Mouse (Mus musculus): ENCODE measurements around the gene Etv5. TPM values are rescaled to one million over a fixed set of nuclear protein-coding genes. Genes with fewer than 3 reads are reported as not detected.
"Not testable (repeated sequence)": the region's sequence is repeated elsewhere in the genome, so short reads cannot be mapped to it uniquely, and the experiment has no call there.

Etv5 gene
- polyA plus RNA-seq, 2 experiments: 35.3 to 39.0 TPM

- WGBS: 93% methylated on average over 7 of the region's 7 CpGs
- no peak for DNase-seq (ENCODE audit: low spot score)
- Histone ChIP-seq H3K27me3 (ENCODE audit: control insufficient read depth, insufficient read depth, low read length) (no peaks in the 10 kb centered on the region), H3K36me3 (ENCODE audit: control insufficient read depth, insufficient read depth, low read length) (no peaks in the 10 kb centered on the region), H3K4me2 (replicated peaks; ENCODE audit: low read depth, low read length, severe bottlenecking) (no peak overlapping the region), H3K27ac (replicated peaks; ENCODE audit: low read depth, low read length) (no peak overlapping the region), H3K4me3 (replicated peaks; ENCODE audit: low read length) (no peak overlapping the region), H3K9me3 (ENCODE audit: control insufficient read depth, low read length) (no peaks in the 10 kb centered on the region), H3K9ac (ENCODE audit: low read depth, low read length, severe bottlenecking) (no peak overlapping the region), H3K4me1 (ENCODE audit: control insufficient read depth, insufficient read depth, low read length) (no peaks in the 10 kb centered on the region)
- ATAC-seq (ENCODE audit: low FRiP score, low read depth): no peak
- no peak for TF ChIP-seq POLR2A (IDR thresholded peaks at IDR 0.05; ENCODE audit: borderline replicate concordance, extremely low read depth, insufficient read depth, insufficient read length)
Observed at GRCm38 (mm10) chr16:22367099-22367498, 72.4 kb downstream of the Etv5 start.

- Histone ChIP-seq H3K4me2 (replicated peaks; ENCODE audit: low read depth, low read length, severe bottlenecking) (no peak overlapping the region), H3K4me1 (ENCODE audit: control insufficient read depth, insufficient read depth, low read length) (no peaks in the 10 kb centered on the region), H3K9me3 (ENCODE audit: control insufficient read depth, low read length) (no peaks in the 10 kb centered on the region), H3K27ac (replicated peaks; ENCODE audit: low read depth, low read length) (no peak overlapping the region), H3K27me3 (ENCODE audit: control insufficient read depth, insufficient read depth, low read length) (no peaks in the 10 kb centered on the region), H3K36me3 (ENCODE audit: control insufficient read depth, insufficient read depth, low read length) (no peaks in the 10 kb centered on the region), H3K4me3 (replicated peaks; ENCODE audit: low read length) (no peak overlapping the region), H3K9ac (ENCODE audit: low read depth, low read length, severe bottlenecking) (no peak overlapping the region)
- no peak for TF ChIP-seq POLR2A (IDR thresholded peaks at IDR 0.05; ENCODE audit: borderline replicate concordance, extremely low read depth, insufficient read depth, insufficient read length)
- no peak for ATAC-seq (ENCODE audit: low FRiP score, low read depth)
- DNase-seq (ENCODE audit: low spot score): no peak
- WGBS: 62% methylated on average over 7 of the region's 7 CpGs
Observed at GRCm38 (mm10) chr16:22366040-22366439, 73.5 kb downstream of the Etv5 start.

DNA sequence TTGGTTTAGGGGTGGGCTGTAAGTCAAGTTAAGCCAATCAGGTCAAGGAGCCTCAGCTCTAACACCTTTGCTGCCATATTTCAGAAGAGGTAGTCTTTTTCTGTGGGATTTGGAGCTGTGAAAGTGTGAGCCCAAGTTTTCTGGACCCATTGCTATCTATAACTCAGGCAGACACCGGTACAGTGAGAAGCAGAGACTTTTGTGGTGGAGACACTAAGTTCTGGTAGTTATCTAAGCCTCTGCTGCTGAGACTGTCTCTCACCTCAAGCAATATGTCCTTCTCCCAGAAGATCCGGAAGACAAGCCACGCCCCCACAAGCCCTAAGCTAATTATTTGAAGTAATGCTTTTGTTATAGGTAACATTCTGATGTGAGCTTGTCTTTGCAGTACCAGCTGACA is 73.9 kb downstream of the Etv5 start:
- WGBS: 58% methylated on average over 3 of the region's 3 CpGs
- DNase-seq (ENCODE audit: low spot score) (no peak), ATAC-seq (ENCODE audit: low FRiP score, low read depth) (no peak)
- Histone ChIP-seq H3K4me1 (ENCODE audit: control insufficient read depth, insufficient read depth, low read length) (no peaks in the 10 kb centered on the region), H3K4me2 (replicated peaks; ENCODE audit: low read depth, low read length, severe bottlenecking) (no peak overlapping the region), H3K9ac (ENCODE audit: low read depth, low read length, severe bottlenecking) (no peak overlapping the region), H3K9me3 (ENCODE audit: control insufficient read depth, low read length) (no peaks in the 10 kb centered on the region), H3K36me3 (ENCODE audit: control insufficient read depth, insufficient read depth, low read length) (no peaks in the 10 kb centered on the region), H3K27ac (replicated peaks; ENCODE audit: low read depth, low read length) (no peak overlapping the region), H3K27me3 (ENCODE audit: control insufficient read depth, insufficient read depth, low read length) (no peaks in the 10 kb centered on the region), H3K4me3 (replicated peaks; ENCODE audit: low read length) (no peak overlapping the region)
- TF ChIP-seq POLR2A (IDR thresholded peaks at IDR 0.05; ENCODE audit: borderline replicate concordance, extremely low read depth, insufficient read depth, insufficient read length): no peak

DNA sequence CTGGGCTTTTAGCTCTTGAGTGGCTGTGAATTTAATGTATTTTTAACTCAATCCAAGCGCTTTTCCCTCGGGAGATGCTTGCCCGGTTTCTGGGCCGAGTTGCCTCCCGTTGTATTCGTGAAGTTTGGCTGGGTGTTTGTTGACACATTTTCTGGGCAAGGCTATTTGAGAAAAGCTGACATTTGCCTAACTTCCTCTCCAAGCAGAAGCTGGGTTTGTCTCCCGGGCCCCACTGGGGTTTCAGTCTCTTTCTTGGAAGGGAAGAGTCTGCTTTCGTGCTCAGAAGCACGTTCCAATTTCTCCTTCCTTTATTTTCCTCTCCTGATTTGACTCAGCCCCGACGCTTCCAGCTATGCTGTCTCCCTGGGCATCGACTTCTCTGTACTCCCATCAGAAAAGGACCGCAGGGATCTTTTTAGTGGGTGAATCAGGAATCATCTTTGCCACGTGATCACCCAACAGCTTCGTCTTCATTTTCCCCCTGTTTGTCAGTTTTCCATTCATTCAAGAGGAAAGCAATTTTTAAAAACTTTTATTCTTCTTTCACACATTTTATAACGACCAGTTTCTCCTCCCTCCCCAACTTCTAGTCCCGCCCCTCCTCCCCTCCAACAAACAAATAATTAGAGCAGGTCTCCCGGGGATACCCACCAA is 80.7 kb downstream of the Etv5 start:
- Histone ChIP-seq H3K27ac (replicated peaks; ENCODE audit: low read depth, low read length) (peak overlapping the region; percentile 43), H3K4me3 (replicated peaks; ENCODE audit: low read length) (no peak overlapping the region), H3K4me2 (replicated peaks; ENCODE audit: low read depth, low read length, severe bottlenecking) (peak overlapping the region; percentile 33; the same call in 1 of the 2 replicates), H3K9ac (ENCODE audit: low read depth, low read length, severe bottlenecking) (no peak overlapping the region), H3K27me3 (ENCODE audit: control insufficient read depth, insufficient read depth, low read length) (no peaks in the 10 kb centered on the region), H3K9me3 (ENCODE audit: control insufficient read depth, low read length) (no peaks in the 10 kb centered on the region), H3K4me1 (ENCODE audit: control insufficient read depth, insufficient read depth, low read length) (peaks cover 14% of the 10 kb centered on the region), H3K36me3 (ENCODE audit: control insufficient read depth, insufficient read depth, low read length) (no peaks in the 10 kb centered on the region)
- peak; percentile 50 for DNase-seq (ENCODE audit: low spot score)
- ATAC-seq (ENCODE audit: low FRiP score, low read depth): no peak
- WGBS: 18% methylated on average over 18 of the region's 18 CpGs
- TF ChIP-seq POLR2A (IDR thresholded peaks at IDR 0.05; ENCODE audit: borderline replicate concordance, extremely low read depth, insufficient read depth, insufficient read length): no peak

- H3K27me3 ChIP-seq (ENCODE audit: control insufficient read depth, insufficient read depth, low read length); H3K36me3 ChIP-seq (ENCODE audit: control insufficient read depth, insufficient read depth, low read length); DNase-seq (ENCODE audit: low spot score); H3K4me2 ChIP-seq (replicated peaks; ENCODE audit: low read depth, low read length, severe bottlenecking); H3K27ac ChIP-seq (replicated peaks; ENCODE audit: low read depth, low read length); H3K4me3 ChIP-seq (replicated peaks; ENCODE audit: low read length); ATAC-seq (ENCODE audit: low FRiP score, low read depth); H3K9me3 ChIP-seq (ENCODE audit: control insufficient read depth, low read length); H3K9ac ChIP-seq (ENCODE audit: low read depth, low read length, severe bottlenecking): not testable (repeated sequence)
- peaks cover 13% of the 10 kb centered on the region for H3K4me1 ChIP-seq (ENCODE audit: control insufficient read depth, insufficient read depth, low read length)
- WGBS: 86% methylated on average over 5 of the region's 5 CpGs
Observed at GRCm38 (mm10) chr16:22354177-22354576, 85.3 kb downstream of the Etv5 start.

- H3K4me3 ChIP-seq (replicated peaks; ENCODE audit: low read length): no peak overlapping the region
- H3K27me3 ChIP-seq (ENCODE audit: control insufficient read depth, insufficient read depth, low read length): no peaks in the 10 kb centered on the region
- H3K4me2 ChIP-seq (replicated peaks; ENCODE audit: low read depth, low read length, severe bottlenecking): no peak overlapping the region
- TF ChIP-seq POLR2A (IDR thresholded peaks at IDR 0.05; ENCODE audit: borderline replicate concordance, extremely low read depth, insufficient read depth, insufficient read length): no peak
- H3K36me3 ChIP-seq (ENCODE audit: control insufficient read depth, insufficient read depth, low read length): no peaks in the 10 kb centered on the region
- no peak for DNase-seq (ENCODE audit: low spot score)
- H3K27ac ChIP-seq (replicated peaks; ENCODE audit: low read depth, low read length): no peak overlapping the region
- no peaks in the 10 kb centered on the region for H3K9me3 ChIP-seq (ENCODE audit: control insufficient read depth, low read length)
- peaks cover 8% of the 10 kb centered on the region for H3K4me1 ChIP-seq (ENCODE audit: control insufficient read depth, insufficient read depth, low read length)
- ATAC-seq (ENCODE audit: low FRiP score, low read depth): no peak
- 74% methylated on average over 3 of the region's 3 CpGs for WGBS
- no peak overlapping the region for H3K9ac ChIP-seq (ENCODE audit: low read depth, low read length, severe bottlenecking)
Observed at GRCm38 (mm10) chr16:22353639-22354038, 85.9 kb downstream of the Etv5 start.
